Mouse (Mus musculus): ENCODE measurements around the gene Prmt8.

Prmt8 gene

GRCm38 (mm10) chr6:127735130-127735981 lies 33.9 kb downstream of the Prmt8 start:
- DNase-seq, result no peak

- no peak for DNase-seq
Measured at GRCm38 (mm10) chr6:127723126-127723525, 46.1 kb downstream of the Prmt8 start.

DNA sequence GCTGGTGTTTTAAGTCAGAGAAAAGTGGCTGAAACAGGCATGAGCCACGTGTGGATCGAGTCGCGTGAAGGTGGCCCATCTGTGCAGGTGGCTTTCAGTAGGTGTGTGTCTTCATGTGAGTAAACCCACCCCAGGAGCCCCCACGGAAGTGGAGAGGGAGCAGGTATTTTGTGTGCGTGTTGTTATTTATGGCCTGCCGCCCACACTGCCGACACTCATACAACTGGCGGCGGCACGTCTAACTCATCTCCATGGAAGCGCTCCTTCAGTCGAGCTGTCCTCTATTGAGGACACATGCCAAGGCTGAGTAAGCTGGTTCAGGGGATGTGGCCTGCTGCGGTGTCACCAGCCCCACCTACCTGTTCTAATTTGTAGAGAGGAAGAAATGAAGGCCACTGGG lies 49.4 kb downstream of the Prmt8 start:
- DNase-seq, result no peak

GRCm38 (mm10) chr6:127717239-127718137 lies 51.8 kb downstream of the Prmt8 start:
- no peak for DNase-seq

DNA sequence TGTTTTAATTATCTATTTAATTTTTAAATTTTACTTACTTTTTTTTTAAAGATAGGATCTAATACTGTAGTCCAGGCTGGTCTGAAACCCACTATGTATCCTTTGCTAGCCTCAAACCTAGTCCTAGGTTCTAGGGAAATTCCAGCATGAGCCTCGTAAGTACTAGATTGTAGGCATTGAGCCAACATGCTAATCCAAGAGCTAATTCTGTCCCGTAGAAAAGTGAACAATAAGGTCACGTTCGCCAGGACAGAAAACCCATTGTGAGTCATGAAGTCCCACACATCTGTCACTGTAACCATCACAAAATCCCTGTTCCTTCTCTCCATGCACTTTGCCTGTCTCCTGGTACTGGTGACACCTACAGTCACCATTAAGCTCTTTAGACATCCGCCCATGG lies 53.8 kb downstream of the Prmt8 start:
- DNase-seq, result no peak

DNA sequence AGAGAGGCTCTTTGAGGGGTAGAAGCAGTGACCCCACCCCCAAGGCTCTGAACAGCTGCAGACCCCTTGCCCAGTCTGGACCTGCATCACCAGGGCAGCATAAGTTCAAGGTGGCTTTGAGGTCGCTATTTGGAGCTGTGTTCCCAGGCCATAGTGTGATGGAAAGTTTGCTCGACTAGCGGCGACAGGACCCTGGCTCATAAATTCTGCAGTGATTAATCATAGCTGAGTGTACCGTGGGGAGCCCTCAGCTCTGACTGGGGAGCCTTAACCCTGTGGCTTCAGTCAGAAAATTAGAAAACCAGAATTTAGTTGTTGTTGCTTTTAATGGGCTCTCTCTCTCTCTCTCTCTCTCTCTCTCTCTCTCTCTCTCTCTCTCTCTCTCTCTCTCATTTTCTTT lies 54.4 kb downstream of the Prmt8 start:
- no peak for DNase-seq

DNA sequence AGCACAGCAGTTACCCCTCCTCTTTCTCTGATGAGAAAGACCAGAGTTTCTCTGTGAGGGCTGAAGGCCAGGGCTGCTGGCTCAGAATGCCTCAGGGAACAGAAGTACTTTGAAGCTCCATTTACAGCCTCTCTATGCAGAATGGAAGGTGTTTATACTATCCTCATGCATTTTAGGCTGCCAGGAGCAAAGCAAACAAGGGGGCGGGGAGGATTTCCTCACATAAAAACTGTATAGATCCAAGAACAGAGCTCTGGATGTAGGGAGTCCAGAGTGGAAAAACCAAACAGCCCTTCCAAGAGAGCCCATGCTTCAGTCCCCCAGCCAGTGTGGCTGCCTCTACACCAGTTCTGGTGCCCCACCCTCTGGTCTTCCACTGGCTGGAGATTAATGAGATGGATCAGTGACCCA lies 61.0 kb downstream of the Prmt8 start:
- DNase-seq, result peak; percentile 5

- no peak for DNase-seq
Measured at GRCm38 (mm10) chr6:127701036-127701783, 68.1 kb downstream of the Prmt8 start.

- DNase-seq, result no peak
Measured at GRCm38 (mm10) chr6:127693681-127694080, 75.6 kb downstream of the Prmt8 start.

DNA sequence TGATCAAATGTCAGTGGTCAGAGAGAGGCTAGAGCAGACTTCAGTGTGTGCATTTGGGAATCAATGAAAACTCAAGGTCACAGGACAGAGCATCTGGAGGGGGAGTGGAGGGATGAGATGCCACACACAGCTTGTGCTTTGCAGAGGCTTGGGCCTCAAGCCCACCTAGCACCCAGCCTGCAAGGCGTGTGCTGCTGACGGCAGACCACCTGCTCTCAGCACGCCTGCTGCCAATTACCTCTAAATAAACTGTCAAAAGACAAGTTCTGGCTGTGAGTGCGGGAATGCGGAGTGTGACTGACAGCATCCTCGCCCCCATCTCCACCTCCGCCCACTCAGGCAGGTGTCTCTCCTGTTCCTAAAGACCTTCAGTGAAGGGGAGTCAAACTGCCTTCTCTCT lies 77.0 kb downstream of the Prmt8 start:
- no peak for DNase-seq

DNA sequence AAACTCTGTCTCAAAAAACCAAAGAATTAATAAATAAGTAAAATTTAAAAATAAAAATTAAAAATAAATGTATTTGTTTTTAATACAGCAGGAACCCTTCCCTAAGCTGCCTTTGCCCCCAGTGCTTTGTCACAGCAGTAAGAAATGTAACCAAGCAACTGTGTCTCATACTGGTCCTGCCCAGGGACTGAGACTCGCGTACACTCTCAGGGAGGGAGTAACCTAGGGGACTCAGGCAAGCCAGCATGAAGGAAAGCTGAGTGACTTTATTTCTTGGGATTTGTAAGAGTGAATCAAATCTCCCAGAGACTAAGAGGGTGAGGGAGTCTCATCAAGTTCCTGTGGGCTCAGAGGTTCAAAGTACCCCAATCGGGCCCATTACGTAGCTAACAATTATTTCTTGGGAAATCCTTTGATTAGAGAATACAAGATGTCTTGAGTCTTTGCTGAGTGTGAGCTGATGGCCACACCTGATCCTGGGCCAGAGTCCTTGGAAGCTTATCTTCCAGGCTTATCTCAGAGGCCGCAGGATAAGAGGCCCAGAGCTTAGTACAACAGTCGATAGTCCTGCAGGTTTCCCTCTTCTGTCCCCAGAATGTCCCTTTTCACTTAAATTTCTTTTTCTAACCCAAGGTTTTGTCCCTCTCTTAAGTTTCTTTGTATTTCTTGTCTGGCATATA lies 82.0 kb downstream of the Prmt8 start:
- no peak for DNase-seq

- no peak for DNase-seq
Measured at GRCm38 (mm10) chr6:127684981-127685380, 84.3 kb downstream of the Prmt8 start.

DNA sequence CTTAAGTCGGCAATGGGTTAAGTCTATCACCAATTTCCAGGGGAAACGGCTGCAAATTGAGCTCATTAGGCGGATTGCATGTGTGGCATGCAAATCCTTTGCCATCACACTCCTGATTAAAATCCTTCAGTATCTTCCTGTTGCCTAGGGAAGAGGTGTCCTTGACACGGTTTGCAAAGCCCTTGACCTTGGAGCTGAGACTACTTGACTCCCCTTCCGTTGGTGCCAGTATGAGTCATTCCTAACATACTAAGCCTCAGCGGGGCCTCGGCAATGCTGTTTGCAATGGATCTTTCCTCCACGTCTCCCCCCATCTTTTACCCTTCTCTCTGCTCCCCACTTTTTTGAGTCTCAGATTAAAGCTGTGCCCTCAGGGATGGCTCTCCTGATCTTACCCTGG lies 85.7 kb downstream of the Prmt8 start:
- no peak for DNase-seq

DNA sequence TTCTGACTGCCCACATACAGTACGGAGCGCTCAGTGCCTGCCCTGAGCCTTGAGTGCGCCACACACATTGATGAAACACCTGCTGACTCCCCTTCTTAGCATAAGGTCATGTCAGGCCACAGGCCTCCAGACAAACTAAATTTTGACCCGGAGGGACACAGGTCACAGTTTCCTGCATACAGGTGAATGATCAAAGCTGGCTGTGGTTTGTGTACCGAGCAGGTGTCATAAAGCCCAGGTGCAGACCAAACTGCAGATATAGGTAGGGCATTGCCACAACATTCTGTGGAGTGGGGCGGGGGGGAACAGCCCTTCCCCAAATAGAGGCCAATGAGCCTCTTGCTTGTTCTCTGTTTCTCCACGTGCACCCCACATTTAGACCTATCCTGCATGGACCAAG lies 88.5 kb downstream of the Prmt8 start:
- DNase-seq, result no peak

DNA sequence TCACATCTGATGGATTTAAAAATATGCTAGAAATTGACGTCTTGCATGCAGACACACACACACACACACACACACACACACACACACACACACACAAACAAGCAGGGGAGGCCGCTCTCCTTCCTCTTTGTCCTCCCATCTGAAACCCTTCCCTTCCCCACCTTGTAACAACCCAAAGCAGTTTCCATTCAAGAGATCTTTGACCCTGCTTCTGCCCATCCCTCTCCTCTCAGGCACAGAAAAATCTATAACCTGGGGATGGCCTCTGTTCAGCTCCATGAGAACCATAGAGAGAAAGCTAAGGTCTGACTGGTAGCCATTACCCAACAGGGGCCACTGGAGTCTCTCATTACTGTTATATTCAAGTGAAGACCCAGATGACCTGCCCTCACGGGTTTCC lies 90.3 kb downstream of the Prmt8 start:
- no peak for DNase-seq

GRCm38 (mm10) chr6:127678320-127678719 lies 91.0 kb downstream of the Prmt8 start:
- DNase-seq, result no peak

DNA sequence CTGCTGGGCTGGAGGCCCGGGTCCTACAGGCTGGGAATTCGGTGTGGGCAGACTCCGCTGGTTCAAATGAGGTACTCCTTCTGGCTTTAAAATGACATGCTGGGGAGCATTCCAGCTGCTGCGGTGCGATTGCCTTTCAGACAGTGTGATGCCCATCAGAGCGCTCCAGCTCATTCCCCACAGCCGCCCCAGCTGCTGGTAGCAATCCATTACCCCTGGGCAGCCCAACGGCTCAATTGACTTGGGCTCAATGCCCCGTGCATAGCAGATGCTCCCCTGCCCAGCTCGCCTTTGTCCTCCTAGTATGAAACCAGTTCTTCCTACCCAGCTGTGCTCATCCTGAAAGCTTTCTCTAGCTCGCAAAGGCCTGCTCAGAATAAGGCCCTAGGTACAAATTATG lies 92.4 kb downstream of the Prmt8 start:
- no peak for DNase-seq

DNA sequence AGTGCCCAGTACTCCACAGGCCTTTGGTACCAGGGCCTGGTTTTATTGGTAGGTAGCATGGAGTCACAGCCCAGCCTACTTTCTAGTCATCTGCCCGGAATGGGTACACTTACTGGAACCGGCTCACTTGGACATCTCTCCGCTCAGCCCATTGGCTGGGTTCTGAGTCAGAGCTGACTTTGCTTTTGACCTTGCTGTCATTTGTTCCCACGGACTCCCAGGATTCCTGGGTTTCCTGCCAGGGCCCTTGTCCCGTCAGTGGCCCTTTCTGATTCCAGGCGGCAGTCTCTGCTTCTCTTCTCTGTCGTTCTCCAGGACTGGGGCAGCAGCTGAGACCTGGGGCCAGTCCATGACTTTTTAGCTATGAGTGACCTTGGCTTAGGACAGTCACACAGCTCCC lies 97.2 kb downstream of the Prmt8 start:
- no peak for DNase-seq

DNA sequence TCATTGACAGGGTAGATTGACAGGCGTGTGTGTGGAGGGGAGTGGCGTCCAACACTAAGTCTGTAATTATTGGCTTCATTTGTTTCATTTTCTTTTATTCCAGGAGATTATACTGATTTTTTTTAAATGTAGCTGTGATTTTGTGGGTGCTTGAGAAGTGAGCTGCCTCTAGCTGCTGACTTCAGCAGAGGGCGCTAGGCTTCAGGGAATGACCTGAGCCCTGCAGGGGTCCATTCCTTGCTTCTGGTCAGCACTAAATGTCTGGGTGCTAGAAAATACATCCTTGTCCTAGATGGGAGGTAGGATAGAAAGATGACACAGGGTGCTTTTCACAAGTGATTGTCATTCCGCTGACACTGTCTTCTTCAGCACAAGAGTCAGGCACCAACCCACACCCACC lies 99.2 kb downstream of the Prmt8 start:
- DNase-seq, result no peak

DNA sequence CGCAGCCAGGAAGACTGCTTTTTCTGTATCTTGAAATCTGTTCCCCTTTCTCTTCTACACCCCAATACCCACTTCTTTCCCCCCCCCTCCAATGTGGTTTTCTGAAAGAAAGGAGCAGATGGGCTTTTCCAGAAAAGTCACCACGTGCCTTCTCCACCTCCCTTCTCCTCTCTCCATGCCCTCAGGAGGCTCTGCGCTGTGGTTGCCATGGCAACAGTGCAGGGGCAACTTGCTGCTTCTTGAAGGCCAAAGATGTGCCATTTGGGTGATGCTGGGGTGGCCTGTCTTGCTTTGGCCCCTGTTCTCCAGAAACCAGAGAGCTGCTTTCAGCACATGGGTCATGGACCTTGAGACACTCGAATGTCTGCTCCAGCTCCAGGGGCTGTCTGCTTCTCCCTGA lies 100.0 kb downstream of the Prmt8 start:
- DNase-seq, result no peak

- DNase-seq, result no peak
Measured at GRCm38 (mm10) chr6:127663263-127663662, 106.0 kb downstream of the Prmt8 start.

DNA sequence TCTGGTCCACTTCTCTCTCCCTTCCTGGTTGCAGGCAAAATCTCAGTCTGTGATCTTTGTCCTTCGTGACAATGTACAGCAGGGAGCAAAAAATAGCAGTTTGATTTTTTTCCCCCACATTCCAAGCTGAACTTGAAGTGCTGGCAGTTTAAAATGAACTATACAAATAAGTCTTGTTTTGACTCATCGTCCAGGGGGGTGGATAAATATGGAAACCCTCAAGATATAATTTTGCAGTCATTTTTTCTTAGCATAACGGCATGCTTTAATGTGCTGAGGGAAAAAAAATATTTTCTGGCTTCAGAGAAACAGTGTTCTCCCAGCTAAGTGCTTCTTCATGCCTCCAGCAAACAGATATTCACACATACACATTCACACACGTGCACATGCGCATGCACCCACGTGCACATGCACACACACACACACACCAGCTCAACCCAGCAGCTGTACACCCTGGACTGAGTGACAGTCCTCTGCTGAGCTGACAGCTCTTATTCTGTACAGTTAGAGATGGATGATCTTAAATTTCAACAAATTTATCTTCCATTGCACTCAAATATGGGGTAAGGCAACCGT lies 107.5 kb downstream of the Prmt8 start:
- DNase-seq, result no peak
